Mouse (Mus musculus): ENCODE results near the gene Tjp3. TPM values are rescaled to one million over a fixed set of nuclear protein-coding genes. Genes with fewer than 3 reads are reported as not detected.

Gene Tjp3
- polyA plus RNA-seq, 2 experiments: 0.37 to 0.38 TPM

- H3K9ac ChIP-seq (replicated peaks): no peak overlapping the region
- H3K27me3 ChIP-seq (ENCODE audit: control insufficient read depth, insufficient read depth, low read length): no peaks in the 10 kb centered on the region; the same call in 1 of the 2 replicates
- no peak overlapping the region for H3K27ac ChIP-seq
- H3K4me2 ChIP-seq (ENCODE audit: low read depth): no peak overlapping the region
- H3K36me3 ChIP-seq (replicated peaks; ENCODE audit: control insufficient read depth, insufficient read depth, low read depth): no peaks in the 10 kb centered on the region
- no peaks in the 10 kb centered on the region for H3K9me3 ChIP-seq (ENCODE audit: control insufficient read depth, low read length)
- TF ChIP-seq EP300 (IDR thresholded peaks at IDR 0.05; ENCODE audit: low read depth) (no peak), CTCF (IDR thresholded peaks at IDR 0.05; ENCODE audit: low read depth) (no peak)
- no peaks in the 10 kb centered on the region for H3K4me1 ChIP-seq (replicated peaks; ENCODE audit: control insufficient read depth in 2 of 2, insufficient read depth in 2 of 2, low read length in 1 of 2)
- WGBS (ENCODE audit: insufficient replicate concordance): 69% methylated on average over 11 of the region's 11 CpGs
- ATAC-seq (ENCODE audit: insufficient read depth): no peak
- H3K4me3 ChIP-seq (ENCODE audit: insufficient read depth in 1 of 2, low read depth in 2 of 2, low read length in 2 of 2): no peak overlapping the region
- no peak for DNase-seq (ENCODE audit: low read depth in 3 of 3, low spot score in 3 of 3)
Observed at GRCm38 (mm10) chr10:81334324-81334723, 42.9 kb upstream of the Tjp3 start.

- H3K4me3 ChIP-seq (ENCODE audit: insufficient read depth in 1 of 2, low read depth in 2 of 2, low read length in 2 of 2): no peak overlapping the region
- no peak overlapping the region for H3K9ac ChIP-seq (replicated peaks)
Observed at GRCm38 (mm10) chr10:81332277-81332676, 40.9 kb upstream of the Tjp3 start.

GRCm38 (mm10) chr10:81330007-81330406 is 38.6 kb upstream of the Tjp3 start:
- Histone ChIP-seq H3K27me3 (ENCODE audit: control insufficient read depth, insufficient read depth, low read length) (no peaks in the 10 kb centered on the region; the same call in 1 of the 2 replicates), H3K9ac (replicated peaks) (no peak overlapping the region), H3K36me3 (replicated peaks; ENCODE audit: control insufficient read depth, insufficient read depth, low read depth) (peaks cover 22% of the 10 kb centered on the region), H3K4me1 (replicated peaks; ENCODE audit: control insufficient read depth in 2 of 2, insufficient read depth in 2 of 2, low read length in 1 of 2) (peaks cover 0 to 5% of the 10 kb centered on the region in 2 experiments; a peak in 2 of 4 replicates), H3K4me3 (ENCODE audit: insufficient read depth in 1 of 2, low read depth in 2 of 2, low read length in 2 of 2) (no peak overlapping the region), H3K4me2 (ENCODE audit: low read depth) (no peak overlapping the region), H3K9me3 (ENCODE audit: control insufficient read depth, low read length) (no peaks in the 10 kb centered on the region), H3K27ac (no peak overlapping the region)
- DNase-seq (ENCODE audit: low read depth in 3 of 3, low spot score in 3 of 3): no peak
- no peak for ATAC-seq (ENCODE audit: insufficient read depth)
- WGBS (ENCODE audit: insufficient replicate concordance): 61% methylated on average over 4 of the region's 4 CpGs
- TF ChIP-seq CTCF (IDR thresholded peaks at IDR 0.05; ENCODE audit: low read depth) (no peak), EP300 (IDR thresholded peaks at IDR 0.05; ENCODE audit: low read depth) (no peak)

More at GRCm38 (mm10) chr10:81332277-81332676, 40.9 kb upstream of the Tjp3 start:
- TF ChIP-seq CTCF (IDR thresholded peaks at IDR 0.05; ENCODE audit: low read depth): no peak
- no peak for TF ChIP-seq EP300 (IDR thresholded peaks at IDR 0.05; ENCODE audit: low read depth)
- Histone ChIP-seq H3K27ac (no peak overlapping the region), H3K4me2 (ENCODE audit: low read depth) (no peak overlapping the region), H3K27me3 (ENCODE audit: control insufficient read depth, insufficient read depth, low read length) (no peaks in the 10 kb centered on the region; the same call in 1 of the 2 replicates), H3K9me3 (ENCODE audit: control insufficient read depth, low read length) (no peaks in the 10 kb centered on the region), H3K36me3 (replicated peaks; ENCODE audit: control insufficient read depth, insufficient read depth, low read depth) (no peaks in the 10 kb centered on the region; the same call in none of the 2 replicates), H3K4me1 (replicated peaks; ENCODE audit: control insufficient read depth in 2 of 2, insufficient read depth in 2 of 2, low read length in 1 of 2) (peaks cover 0 to 5% of the 10 kb centered on the region in 2 experiments; a peak in 2 of 4 replicates)
- no peak for DNase-seq (ENCODE audit: low read depth in 3 of 3, low spot score in 3 of 3)
- 55% methylated on average over 29 of the region's 29 CpGs for WGBS (ENCODE audit: insufficient replicate concordance)
- no peak for ATAC-seq (ENCODE audit: insufficient read depth)

GRCm38 (mm10) chr10:81329194-81329975 is 38.0 kb upstream of the Tjp3 start:
- 59% methylated on average over 10 of the region's 10 CpGs for WGBS (ENCODE audit: insufficient replicate concordance)
- Histone ChIP-seq H3K36me3 (replicated peaks; ENCODE audit: control insufficient read depth, insufficient read depth, low read depth) (peaks cover 29% of the 10 kb centered on the region), H3K27me3 (ENCODE audit: control insufficient read depth, insufficient read depth, low read length) (no peaks in the 10 kb centered on the region; the same call in 1 of the 2 replicates), H3K27ac (no peak overlapping the region), H3K9me3 (ENCODE audit: control insufficient read depth, low read length) (no peaks in the 10 kb centered on the region), H3K4me1 (replicated peaks; ENCODE audit: control insufficient read depth in 2 of 2, insufficient read depth in 2 of 2, low read length in 1 of 2) (peaks cover 0 to 5% of the 10 kb centered on the region in 2 experiments; a peak in 2 of 4 replicates), H3K4me3 (ENCODE audit: insufficient read depth in 1 of 2, low read depth in 2 of 2, low read length in 2 of 2) (no peak overlapping the region), H3K9ac (replicated peaks) (no peak overlapping the region), H3K4me2 (ENCODE audit: low read depth) (peak overlapping the region; percentile 18; the same call in 1 of the 2 replicates)
- ATAC-seq (ENCODE audit: insufficient read depth) (no peak), DNase-seq (ENCODE audit: low read depth in 3 of 3, low spot score in 3 of 3) (no peak)
- TF ChIP-seq CTCF (IDR thresholded peaks at IDR 0.05; ENCODE audit: low read depth): no peak

GRCm38 (mm10) chr10:81328386-81328785 is 37.0 kb upstream of the Tjp3 start, which contains the start of gene Tbxa2r:
Gene Tbxa2r (plus strand): TSS chr10:81328731.
- peaks cover 39% of the 10 kb centered on the region for H3K36me3 ChIP-seq (replicated peaks; ENCODE audit: control insufficient read depth, insufficient read depth, low read depth)
- no peaks in the 10 kb centered on the region; the same call in 1 of the 2 replicates for H3K27me3 ChIP-seq (ENCODE audit: control insufficient read depth, insufficient read depth, low read length)
- DNase-seq (ENCODE audit: low read depth in 3 of 3, low spot score in 3 of 3) (no peak), ATAC-seq (ENCODE audit: insufficient read depth) (peak; percentile 20; the same call in 1 of the 2 replicates)
- no peak within 1 kb of the TSS for H3K27ac ChIP-seq
- TF ChIP-seq EP300 (IDR thresholded peaks at IDR 0.05; ENCODE audit: low read depth): no peak
- peak; percentile 36 for TF ChIP-seq CTCF (IDR thresholded peaks at IDR 0.05; ENCODE audit: low read depth)
- H3K4me1 ChIP-seq (replicated peaks; ENCODE audit: control insufficient read depth in 2 of 2, insufficient read depth in 2 of 2, low read length in 1 of 2): peaks cover 0 to 5% of the 10 kb centered on the region in 2 experiments; a peak in 2 of 4 replicates
- no peak within 1 kb of the TSS for H3K4me3 ChIP-seq (ENCODE audit: insufficient read depth in 1 of 2, low read depth in 2 of 2, low read length in 2 of 2)
- no peak within 1 kb of the TSS for H3K9ac ChIP-seq (replicated peaks)
- WGBS (ENCODE audit: insufficient replicate concordance): 18% methylated on average over 10 of the region's 10 CpGs
- H3K4me2 ChIP-seq (ENCODE audit: low read depth): peak within 1 kb of the TSS; percentile 18; the same call in 1 of the 2 replicates
- H3K9me3 ChIP-seq (ENCODE audit: control insufficient read depth, low read length): no peaks in the 10 kb centered on the region
